Mouse (Mus musculus): ENCODE data around the gene Adamtsl3. TPM values are rescaled to one million over a fixed set of nuclear protein-coding genes. Genes with fewer than 3 reads are reported as not detected.

Adamtsl3 gene
- polyA plus RNA-seq (2011; ENCODE audit: insufficient read depth, insufficient read length, low replicate concordance, missing spikeins), result 0.20 TPM in 1 of 2 replicates, not detected in the other

DNA sequence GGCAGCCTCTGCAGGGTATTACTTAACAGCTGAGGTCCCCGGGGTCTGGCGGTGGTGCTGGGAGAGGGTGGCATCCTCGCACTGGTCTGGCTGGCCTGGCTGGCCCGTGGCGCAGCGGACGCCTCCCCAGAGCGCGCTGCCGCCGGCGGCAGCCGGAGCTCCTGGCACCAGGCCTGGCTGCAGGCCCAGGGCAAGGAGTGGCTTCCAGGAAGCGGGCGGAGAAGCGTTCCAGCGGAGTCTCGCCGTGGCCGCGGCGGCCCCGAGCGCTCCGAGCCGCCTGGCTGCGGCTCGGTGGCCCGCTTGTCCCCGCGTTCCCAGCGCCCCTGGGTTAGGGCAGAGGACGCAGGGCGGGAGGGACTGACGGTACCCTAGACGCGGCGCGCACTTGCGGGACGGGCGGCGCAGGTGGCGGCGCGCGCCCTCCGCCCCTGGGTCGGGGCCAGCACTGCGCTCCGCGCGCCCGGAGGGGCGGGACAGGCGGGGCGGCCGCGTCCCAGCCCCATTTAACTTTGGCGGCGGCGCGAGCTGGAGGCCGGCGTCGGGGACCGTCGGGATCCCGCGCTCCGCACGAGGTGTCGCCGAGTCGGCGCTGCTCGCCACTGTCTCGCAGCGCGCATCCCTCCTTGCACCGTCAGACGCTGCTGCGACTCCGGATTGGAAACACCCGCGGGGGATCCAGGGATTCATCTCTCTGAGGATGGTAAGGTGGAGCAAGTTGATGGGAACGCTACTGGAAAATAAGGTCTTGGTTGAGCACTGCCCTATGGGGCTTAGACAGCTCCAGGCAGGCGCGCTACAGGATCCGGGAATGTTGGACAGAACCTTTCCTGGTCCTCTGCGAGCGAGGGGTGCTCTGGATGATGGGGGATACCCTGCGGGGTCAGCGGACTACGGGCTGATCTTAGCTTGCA, at the start of gene Adamtsl3:
Gene Adamtsl3, plus strand, starts transcription at position 484 of the 911 bp plus-strand sequence.
- Histone ChIP-seq H3K27ac (ENCODE audit: control insufficient read depth, insufficient read depth, low read depth, low read length, poor library complexity) (no peak within 1 kb of the TSS), H3K4me3 (replicated peaks; ENCODE audit: control insufficient read depth, low read depth, low read length) (no peak within 1 kb of the TSS), H3K4me1 (ENCODE audit: control insufficient read depth, insufficient read depth, low read length) (no peaks in the 10 kb centered on the region)
- WGBS, result 3% methylated on average over 87 of the region's 95 CpGs
- TF ChIP-seq POLR2A (IDR thresholded peaks at IDR 0.05; ENCODE audit: borderline replicate concordance, control insufficient read depth, low read depth, low read length), result no peak
- no peak for TF ChIP-seq CTCF (IDR thresholded peaks at IDR 0.05; ENCODE audit: control insufficient read depth, insufficient read depth, low read length)

DNA sequence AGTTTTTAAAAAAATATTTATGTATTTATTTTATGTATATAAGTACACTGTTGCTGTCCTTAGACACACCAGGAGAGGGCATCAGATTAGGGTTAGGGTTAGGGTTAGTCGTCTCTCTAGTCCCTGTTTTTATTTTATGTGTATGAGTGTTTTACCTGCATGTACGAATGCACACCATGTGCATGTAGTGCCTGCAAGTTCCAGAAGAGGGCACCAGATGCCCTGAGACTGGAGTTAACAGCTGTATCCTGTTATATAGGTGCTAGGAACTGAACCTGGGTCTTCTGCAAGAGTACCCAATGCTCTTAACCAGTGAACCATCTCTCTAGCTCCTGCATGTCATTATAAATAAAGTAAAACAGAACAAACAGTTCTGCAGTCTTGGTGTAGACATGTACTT, 48.3 kb upstream of the Adamtsl3 start:
- 82% methylated on average over 2 of the region's 2 CpGs for WGBS
- no peak overlapping the region for H3K4me3 ChIP-seq (replicated peaks; ENCODE audit: control insufficient read depth, low read depth, low read length)
- no peaks in the 10 kb centered on the region for H3K4me1 ChIP-seq (ENCODE audit: control insufficient read depth, insufficient read depth, low read length)
- TF ChIP-seq POLR2A (IDR thresholded peaks at IDR 0.05; ENCODE audit: borderline replicate concordance, control insufficient read depth, low read depth, low read length), result no peak
- no peak for TF ChIP-seq CTCF (IDR thresholded peaks at IDR 0.05; ENCODE audit: control insufficient read depth, insufficient read depth, low read length)
- H3K27ac ChIP-seq (ENCODE audit: control insufficient read depth, insufficient read depth, low read depth, low read length, poor library complexity), result no peak overlapping the region

DNA sequence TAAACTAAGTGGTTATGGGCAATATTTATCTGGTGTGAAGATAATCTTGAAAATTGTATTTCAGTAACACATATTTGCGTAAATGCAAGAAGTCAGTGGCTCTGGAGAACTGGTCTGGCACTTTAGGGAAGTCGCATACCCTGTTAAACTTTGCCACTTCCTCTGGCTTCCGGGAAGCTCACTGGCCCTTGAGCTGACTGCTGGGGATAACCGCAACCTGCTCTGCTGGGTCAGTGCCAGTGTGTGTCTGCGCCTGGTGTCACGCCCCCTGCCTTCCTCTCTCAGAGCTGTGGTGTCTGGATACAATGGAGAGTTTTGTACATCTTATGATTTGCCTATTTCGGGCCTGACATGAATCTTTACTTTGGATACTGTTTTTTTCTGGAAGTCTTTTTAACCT, 42.1 kb upstream of the Adamtsl3 start:
- H3K4me1 ChIP-seq (ENCODE audit: control insufficient read depth, insufficient read depth, low read length), result no peaks in the 10 kb centered on the region
- H3K27ac ChIP-seq (ENCODE audit: control insufficient read depth, insufficient read depth, low read depth, low read length, poor library complexity), result no peak overlapping the region
- no peak for TF ChIP-seq CTCF (IDR thresholded peaks at IDR 0.05; ENCODE audit: control insufficient read depth, insufficient read depth, low read length)
- TF ChIP-seq POLR2A (IDR thresholded peaks at IDR 0.05; ENCODE audit: borderline replicate concordance, control insufficient read depth, low read depth, low read length), result no peak
- 17% methylated on average over 7 of the region's 7 CpGs for WGBS
- H3K4me3 ChIP-seq (replicated peaks; ENCODE audit: control insufficient read depth, low read depth, low read length), result no peak overlapping the region

DNA sequence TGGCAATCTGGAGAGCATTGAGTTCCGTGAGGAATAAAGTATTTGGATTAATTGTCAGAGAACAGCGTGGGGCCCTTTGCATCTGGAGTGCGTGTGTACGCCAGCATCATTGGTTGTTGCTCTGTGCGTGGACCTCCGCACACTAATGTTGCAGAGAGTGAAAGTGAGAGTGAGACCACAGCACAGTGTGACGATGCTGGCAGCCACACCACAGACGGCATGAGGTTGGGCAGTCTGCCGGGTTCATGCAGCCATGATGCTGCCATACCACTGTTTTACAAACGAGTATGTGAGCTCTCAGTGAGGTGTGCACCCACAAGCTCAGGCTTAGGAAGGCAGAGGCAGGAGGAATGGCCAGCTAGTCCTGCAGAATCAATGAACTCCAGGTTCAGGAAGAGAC, 41.4 kb upstream of the Adamtsl3 start:
- no peak overlapping the region for H3K27ac ChIP-seq (ENCODE audit: control insufficient read depth, insufficient read depth, low read depth, low read length, poor library complexity)
- 62% methylated on average over 10 of the region's 10 CpGs for WGBS
- no peaks in the 10 kb centered on the region for H3K4me1 ChIP-seq (ENCODE audit: control insufficient read depth, insufficient read depth, low read length)
- TF ChIP-seq POLR2A (IDR thresholded peaks at IDR 0.05; ENCODE audit: borderline replicate concordance, control insufficient read depth, low read depth, low read length), result no peak
- no peak for TF ChIP-seq CTCF (IDR thresholded peaks at IDR 0.05; ENCODE audit: control insufficient read depth, insufficient read depth, low read length)
- H3K4me3 ChIP-seq (replicated peaks; ENCODE audit: control insufficient read depth, low read depth, low read length), result no peak overlapping the region

DNA sequence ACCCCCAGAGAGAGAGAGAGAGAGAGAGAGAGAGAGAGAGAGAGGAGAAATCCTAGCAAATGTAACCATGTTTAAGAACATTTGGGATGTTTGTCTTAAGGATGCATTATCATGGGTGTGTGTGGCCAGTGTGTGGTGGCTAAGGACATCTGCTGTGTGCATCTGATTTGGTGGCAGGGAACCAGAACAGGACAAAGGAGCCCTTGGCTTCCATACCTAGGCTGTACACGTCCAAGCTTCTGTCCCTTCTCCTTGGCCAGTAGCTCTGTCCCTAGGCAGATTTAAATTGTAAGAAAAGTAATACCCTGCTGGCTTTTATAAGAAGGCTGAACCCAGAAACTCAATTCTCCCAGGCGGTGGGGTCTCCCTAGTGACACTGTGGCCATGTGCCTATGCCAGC, 40.9 kb upstream of the Adamtsl3 start:
- Histone ChIP-seq H3K27ac (ENCODE audit: control insufficient read depth, insufficient read depth, low read depth, low read length, poor library complexity) (no peak overlapping the region), H3K4me3 (replicated peaks; ENCODE audit: control insufficient read depth, low read depth, low read length) (no peak overlapping the region), H3K4me1 (ENCODE audit: control insufficient read depth, insufficient read depth, low read length) (no peaks in the 10 kb centered on the region)
- WGBS, result 66% methylated on average over 2 of the region's 2 CpGs
- no peak for TF ChIP-seq POLR2A (IDR thresholded peaks at IDR 0.05; ENCODE audit: borderline replicate concordance, control insufficient read depth, low read depth, low read length)
- no peak for TF ChIP-seq CTCF (IDR thresholded peaks at IDR 0.05; ENCODE audit: control insufficient read depth, insufficient read depth, low read length)

DNA sequence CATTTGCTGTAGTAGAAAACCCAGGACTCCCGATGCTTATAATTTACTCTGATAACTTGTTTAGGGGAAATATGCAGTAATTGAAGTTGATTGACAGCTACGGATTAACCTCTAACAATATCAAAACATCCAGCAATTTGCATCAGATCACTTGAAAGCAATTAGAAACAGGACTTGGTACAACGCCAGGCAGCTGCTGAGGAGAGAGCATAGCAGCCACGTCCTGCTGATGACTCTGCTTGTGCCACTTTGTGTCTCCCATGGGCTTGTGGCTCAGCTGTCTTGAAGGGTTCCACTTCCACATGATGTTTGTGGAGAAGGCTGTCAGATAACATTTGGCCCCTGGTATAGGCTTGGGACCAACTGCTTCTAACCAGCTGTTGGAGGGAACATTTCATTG, 27.1 kb upstream of the Adamtsl3 start:
- Histone ChIP-seq H3K4me1 (ENCODE audit: control insufficient read depth, insufficient read depth, low read length) (no peaks in the 10 kb centered on the region), H3K27ac (ENCODE audit: control insufficient read depth, insufficient read depth, low read depth, low read length, poor library complexity) (no peak overlapping the region), H3K4me3 (replicated peaks; ENCODE audit: control insufficient read depth, low read depth, low read length) (no peak overlapping the region)
- 72% methylated on average over 4 of the region's 4 CpGs for WGBS
- TF ChIP-seq POLR2A (IDR thresholded peaks at IDR 0.05; ENCODE audit: borderline replicate concordance, control insufficient read depth, low read depth, low read length) (no peak), CTCF (IDR thresholded peaks at IDR 0.05; ENCODE audit: control insufficient read depth, insufficient read depth, low read length) (no peak)

DNA sequence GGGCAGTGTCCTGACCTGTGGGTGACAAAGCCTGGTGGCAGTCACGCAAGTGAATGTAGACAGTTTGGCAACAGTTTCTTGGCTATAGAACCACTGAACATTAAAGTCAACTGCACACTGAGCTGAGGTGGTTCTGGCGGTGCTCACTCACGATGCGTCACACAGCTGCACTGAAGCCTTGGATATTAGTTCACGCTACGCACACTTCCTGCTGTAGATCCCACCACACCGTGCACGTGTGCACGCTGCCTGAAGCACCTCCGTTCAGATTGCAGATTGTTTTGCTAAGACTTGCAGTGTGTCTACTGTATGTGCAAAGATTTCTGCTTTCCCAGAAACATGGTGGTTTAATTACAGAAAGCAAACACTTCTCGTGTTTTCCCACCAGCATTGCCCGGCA, 17.0 kb upstream of the Adamtsl3 start:
- no peak overlapping the region for H3K4me3 ChIP-seq (replicated peaks; ENCODE audit: control insufficient read depth, low read depth, low read length)
- no peak for TF ChIP-seq CTCF (IDR thresholded peaks at IDR 0.05; ENCODE audit: control insufficient read depth, insufficient read depth, low read length)
- TF ChIP-seq POLR2A (IDR thresholded peaks at IDR 0.05; ENCODE audit: borderline replicate concordance, control insufficient read depth, low read depth, low read length), result no peak
- no peaks in the 10 kb centered on the region for H3K4me1 ChIP-seq (ENCODE audit: control insufficient read depth, insufficient read depth, low read length)
- WGBS, result 85% methylated on average over 12 of the region's 12 CpGs
- H3K27ac ChIP-seq (ENCODE audit: control insufficient read depth, insufficient read depth, low read depth, low read length, poor library complexity), result no peak overlapping the region

DNA sequence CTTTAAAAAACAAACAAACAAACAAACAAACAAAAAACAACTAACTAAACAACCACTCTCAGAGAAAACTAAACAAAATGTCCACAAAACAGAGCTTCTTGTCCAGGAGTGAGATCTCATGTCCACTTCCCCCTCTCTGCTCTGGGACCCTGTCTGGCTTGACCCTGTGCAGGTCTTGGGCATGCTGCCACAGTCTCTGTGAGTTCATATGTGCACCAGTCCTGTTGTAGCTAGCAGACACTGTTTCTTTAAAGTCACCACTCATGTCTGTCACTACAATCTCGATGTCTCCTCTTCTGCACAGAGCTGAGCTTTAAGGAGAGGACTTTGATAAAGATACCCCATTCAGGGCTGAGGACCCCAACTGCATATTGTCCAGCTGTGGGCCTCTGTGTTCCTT, 8.9 kb upstream of the Adamtsl3 start:
- no peak for TF ChIP-seq POLR2A (IDR thresholded peaks at IDR 0.05; ENCODE audit: borderline replicate concordance, control insufficient read depth, low read depth, low read length)
- no peak for TF ChIP-seq CTCF (IDR thresholded peaks at IDR 0.05; ENCODE audit: control insufficient read depth, insufficient read depth, low read length)
- Histone ChIP-seq H3K27ac (ENCODE audit: control insufficient read depth, insufficient read depth, low read depth, low read length, poor library complexity) (no peak overlapping the region), H3K4me1 (ENCODE audit: control insufficient read depth, insufficient read depth, low read length) (no peaks in the 10 kb centered on the region), H3K4me3 (replicated peaks; ENCODE audit: control insufficient read depth, low read depth, low read length) (no peak overlapping the region)
- WGBS, result 58% methylated on average over 1 of the region's 1 CpGs

Data from bone marrow, adult 2 months (tissue).